Mouse (Mus musculus): ENCODE results near the gene Gpr161. TPM values are rescaled to one million over a fixed set of nuclear protein-coding genes. Genes with fewer than 3 reads are reported as not detected.
A peak's percentile ranks its signal among the peaks of the same experiment; 100 is the strongest.

The Gpr161 gene
- 0.67 and 1.2 TPM in 2 replicates for polyA plus RNA-seq (2016; fragmentation: Nextera tagmentation; extraction: Ambion mirVana)

DNA sequence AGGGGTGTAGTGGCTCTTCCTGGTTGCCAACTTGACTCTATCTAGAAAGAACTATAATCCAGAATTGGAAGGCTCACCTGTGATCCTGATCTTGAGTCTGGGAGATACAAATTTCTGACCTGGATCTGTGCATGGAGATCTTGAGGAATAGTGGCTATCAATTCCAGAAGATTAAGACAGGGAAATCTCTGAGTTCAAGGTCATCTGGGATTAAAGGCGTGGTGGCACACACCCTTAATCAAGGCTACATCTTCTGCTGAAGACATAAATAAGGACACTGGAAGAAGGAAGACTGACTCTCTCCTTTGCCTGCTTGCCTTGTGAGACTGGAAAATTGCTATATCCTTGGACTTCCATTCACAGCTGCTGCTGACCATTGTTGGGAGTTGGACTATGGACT is at the start of gene Gpr161:
TSS of gene Gpr161 (plus strand) at position 301 of the 400 bp plus-strand sequence.
- Histone ChIP-seq H3K9me3 (no peaks in the 10 kb centered on the region), H3K36me3 (no peaks in the 10 kb centered on the region; the same call in 1 of the 2 replicates)
- WGBS: 78% methylated on average over 1 of the region's 1 CpGs

DNA sequence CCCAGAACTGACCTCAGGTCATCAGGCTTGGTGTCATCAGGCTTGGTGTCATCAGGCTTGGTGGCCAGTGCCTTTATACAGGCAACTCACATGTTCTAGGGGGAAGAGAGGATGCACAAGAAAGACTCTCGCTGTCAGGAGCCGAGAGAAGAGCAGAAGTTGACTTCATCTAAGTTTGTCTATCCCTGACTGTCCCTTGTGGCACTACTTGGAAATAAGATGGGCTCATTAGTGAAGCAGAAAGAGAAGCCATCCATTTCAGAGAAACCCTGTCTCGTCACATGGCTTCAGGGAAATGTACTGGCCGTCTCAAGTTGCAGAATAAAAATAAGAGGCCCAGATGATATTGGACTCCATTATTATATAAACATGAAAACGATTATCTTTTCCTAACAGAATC is 49.0 kb upstream of the Gpr161 start:
- Histone ChIP-seq H3K36me3 (no peaks in the 10 kb centered on the region), H3K27me3 (ENCODE audit: insufficient read depth, poor library complexity, severe bottlenecking) (no peaks in the 10 kb centered on the region), H3K4me3 (no peak overlapping the region), H3K9me3 (no peaks in the 10 kb centered on the region), H3K4me1 (no peaks in the 10 kb centered on the region), H3K27ac (no peak overlapping the region)
- WGBS: 82% methylated on average over 5 of the region's 5 CpGs
- no peak for DNase-seq (ENCODE audit: low spot score)

More for the DNA sequence above, at the start of gene Gpr161:
- Histone ChIP-seq H3K27me3 (ENCODE audit: insufficient read depth, poor library complexity, severe bottlenecking) (no peaks in the 10 kb centered on the region), H3K4me1 (peaks cover 3% of the 10 kb centered on the region; the same call in 1 of the 2 replicates), H3K4me3 (no peak within 1 kb of the TSS), H3K27ac (no peak within 1 kb of the TSS)
- no peak for DNase-seq (ENCODE audit: low spot score)

DNA sequence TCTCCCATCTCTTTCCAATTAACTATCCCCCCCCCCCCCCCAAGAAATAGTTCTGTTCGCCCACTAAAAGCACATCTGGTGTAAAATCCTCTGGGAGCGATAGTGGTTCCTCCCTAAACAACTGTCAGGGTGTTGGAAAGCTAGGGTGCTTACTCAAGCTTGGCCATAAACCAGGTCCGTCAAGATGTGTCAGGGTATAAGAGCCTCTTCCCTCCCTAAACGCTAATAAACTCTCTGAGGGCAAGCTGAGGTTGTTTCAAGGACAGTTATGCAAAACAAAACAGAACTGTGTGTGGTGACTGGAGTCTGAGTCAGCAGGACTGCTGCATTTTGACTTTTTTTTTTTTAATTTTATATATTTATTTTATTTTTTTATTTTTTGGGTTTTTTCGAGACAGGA is 48.5 kb upstream of the Gpr161 start:
- no peaks in the 10 kb centered on the region for H3K27me3 ChIP-seq (ENCODE audit: insufficient read depth, poor library complexity, severe bottlenecking)
- no peaks in the 10 kb centered on the region for H3K4me1 ChIP-seq
- no peak overlapping the region for H3K27ac ChIP-seq
- no peaks in the 10 kb centered on the region for H3K36me3 ChIP-seq
- no peaks in the 10 kb centered on the region for H3K9me3 ChIP-seq
- no peak for DNase-seq (ENCODE audit: low spot score)
- H3K4me3 ChIP-seq: no peak overlapping the region
- WGBS: 77% methylated on average over 5 of the region's 5 CpGs

DNA sequence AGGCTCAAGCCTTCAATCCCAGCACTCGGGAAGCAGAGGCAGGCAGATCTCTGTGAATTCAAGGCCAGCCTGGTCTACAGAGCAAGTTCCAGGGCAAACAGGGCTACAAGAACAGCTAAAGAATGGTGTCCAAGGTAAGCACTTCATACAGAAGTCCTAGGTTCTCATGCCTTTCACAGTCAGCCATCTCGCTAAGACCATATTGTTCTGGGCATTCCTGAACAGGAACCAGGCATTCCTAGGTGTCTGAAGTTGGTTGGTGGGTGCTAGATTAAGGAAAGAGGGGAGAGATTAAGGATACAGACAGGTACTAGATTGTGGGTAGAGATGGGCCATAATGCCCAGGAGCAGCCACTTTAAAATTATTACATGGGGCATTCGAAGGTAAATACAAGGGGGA is 47.8 kb upstream of the Gpr161 start:
- Histone ChIP-seq H3K27ac (no peak overlapping the region), H3K4me1 (no peaks in the 10 kb centered on the region), H3K4me3 (no peak overlapping the region), H3K36me3 (no peaks in the 10 kb centered on the region), H3K27me3 (ENCODE audit: insufficient read depth, poor library complexity, severe bottlenecking) (no peaks in the 10 kb centered on the region), H3K9me3 (no peaks in the 10 kb centered on the region)
- no peak for DNase-seq (ENCODE audit: low spot score)
- WGBS: 89% methylated on average over 3 of the region's 3 CpGs

DNA sequence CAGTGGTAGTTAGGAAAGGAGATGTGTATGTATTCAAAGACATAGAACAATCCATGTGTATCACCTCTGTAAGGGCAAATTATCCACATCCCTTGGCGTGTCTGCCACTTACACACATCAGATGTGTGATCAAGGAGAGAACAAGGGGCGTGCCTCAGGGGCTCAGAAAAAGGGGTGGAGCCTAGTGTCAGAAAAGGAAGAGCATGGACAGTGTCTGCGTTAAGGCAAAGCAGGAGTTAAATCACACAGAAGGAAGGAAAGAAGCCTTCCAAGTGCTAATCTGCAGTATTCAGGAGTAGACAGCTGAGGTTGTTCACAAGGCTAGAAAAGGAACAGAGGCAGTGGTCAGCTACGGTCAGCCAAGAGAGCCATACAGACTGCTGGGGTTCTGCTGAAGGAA is 46.7 kb upstream of the Gpr161 start:
- Histone ChIP-seq H3K9me3 (no peaks in the 10 kb centered on the region), H3K4me1 (no peaks in the 10 kb centered on the region), H3K36me3 (no peaks in the 10 kb centered on the region), H3K27me3 (ENCODE audit: insufficient read depth, poor library complexity, severe bottlenecking) (no peaks in the 10 kb centered on the region), H3K4me3 (no peak overlapping the region), H3K27ac (no peak overlapping the region)
- DNase-seq (ENCODE audit: low spot score): no peak
- 56% methylated on average over 4 of the region's 4 CpGs for WGBS

DNA sequence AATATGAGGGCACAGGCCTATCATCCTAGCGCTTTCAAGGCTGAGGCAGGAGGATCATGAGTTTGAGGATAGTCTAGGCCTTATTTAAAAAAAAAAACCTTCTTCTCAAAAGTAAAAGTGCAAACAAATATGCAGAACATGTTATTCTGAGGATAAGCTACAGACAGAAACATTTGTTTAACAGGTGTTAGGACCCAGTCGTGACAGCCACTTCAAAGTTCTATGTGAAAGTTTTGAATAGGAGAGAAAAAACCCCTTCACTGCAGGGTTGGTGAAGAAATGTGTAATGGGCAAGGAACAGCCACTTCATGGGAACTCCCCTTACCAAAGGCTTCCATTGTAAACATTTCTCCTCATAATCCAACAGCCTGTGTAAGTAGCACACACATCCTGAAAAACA is 45.0 kb upstream of the Gpr161 start:
- no peaks in the 10 kb centered on the region for H3K27me3 ChIP-seq (ENCODE audit: insufficient read depth, poor library complexity, severe bottlenecking)
- no peaks in the 10 kb centered on the region for H3K36me3 ChIP-seq
- DNase-seq (ENCODE audit: low spot score): peak; percentile 24
- WGBS: 81% methylated on average over 2 of the region's 2 CpGs
- H3K4me1 ChIP-seq: no peaks in the 10 kb centered on the region
- no peaks in the 10 kb centered on the region for H3K9me3 ChIP-seq
- H3K4me3 ChIP-seq: no peak overlapping the region
- no peak overlapping the region for H3K27ac ChIP-seq

DNA sequence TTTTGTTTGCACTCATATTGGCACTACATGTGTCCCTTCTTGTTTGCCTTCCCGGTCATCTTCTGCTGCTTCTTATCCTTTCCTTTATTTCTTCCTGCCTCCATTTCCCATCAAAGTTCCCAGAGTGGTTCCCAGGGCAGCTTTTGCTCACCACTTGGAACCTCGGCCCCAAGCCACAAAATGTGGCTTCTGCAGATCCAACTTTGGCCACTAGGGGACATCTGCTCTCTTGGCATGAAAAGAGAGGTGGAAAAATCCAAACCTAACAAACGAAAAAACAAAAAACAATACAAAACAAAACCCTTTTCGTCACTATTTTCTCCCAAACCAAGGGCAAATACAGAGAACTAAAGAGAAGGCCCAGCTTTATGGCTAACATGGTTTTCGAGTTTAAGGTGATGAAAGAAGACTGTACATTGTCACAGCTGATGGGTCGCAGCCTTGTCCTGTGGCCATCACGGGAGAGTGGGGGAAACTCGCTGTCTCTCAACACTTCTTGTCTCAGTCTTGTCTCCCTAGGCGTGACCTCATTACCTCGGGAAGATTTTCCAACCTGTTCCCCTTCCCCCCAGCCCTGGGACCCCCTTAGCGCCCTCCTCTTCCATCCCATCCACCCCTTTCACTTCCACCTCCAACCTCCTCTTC is 43.4 kb upstream of the Gpr161 start:
- Histone ChIP-seq H3K4me3 (peak overlapping the region; percentile 45), H3K9me3 (no peaks in the 10 kb centered on the region), H3K4me1 (no peaks in the 10 kb centered on the region), H3K27ac (no peak overlapping the region), H3K27me3 (ENCODE audit: insufficient read depth, poor library complexity, severe bottlenecking) (no peaks in the 10 kb centered on the region), H3K36me3 (no peaks in the 10 kb centered on the region)
- DNase-seq (ENCODE audit: low spot score): no peak
- WGBS: 33% methylated on average over 11 of the region's 11 CpGs

DNA sequence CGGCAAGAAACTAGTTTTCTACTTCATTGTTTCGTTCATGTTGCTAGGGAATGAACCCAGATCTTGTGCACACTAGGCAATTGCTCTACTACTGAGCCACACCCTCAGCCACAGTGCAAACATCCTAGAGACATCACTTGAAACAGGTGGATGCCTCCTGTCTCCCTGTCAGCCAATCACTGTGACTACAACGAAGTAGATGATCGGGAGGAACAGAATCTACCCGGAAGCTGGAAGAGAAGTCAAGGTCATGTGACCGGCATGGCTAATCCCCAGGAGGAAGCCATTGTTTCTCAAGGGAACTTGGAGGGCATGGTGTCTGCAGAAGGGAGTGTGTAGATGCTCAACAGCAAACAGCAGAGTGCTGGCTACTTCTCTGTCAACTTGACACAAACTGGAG is 20.6 kb upstream of the Gpr161 start:
- Histone ChIP-seq H3K4me3 (no peak overlapping the region), H3K9me3 (no peaks in the 10 kb centered on the region), H3K27ac (no peak overlapping the region), H3K36me3 (no peaks in the 10 kb centered on the region), H3K4me1 (no peaks in the 10 kb centered on the region), H3K27me3 (ENCODE audit: insufficient read depth, poor library complexity, severe bottlenecking) (no peaks in the 10 kb centered on the region)
- 77% methylated on average over 6 of the region's 6 CpGs for WGBS
- DNase-seq (ENCODE audit: low spot score): no peak

DNA sequence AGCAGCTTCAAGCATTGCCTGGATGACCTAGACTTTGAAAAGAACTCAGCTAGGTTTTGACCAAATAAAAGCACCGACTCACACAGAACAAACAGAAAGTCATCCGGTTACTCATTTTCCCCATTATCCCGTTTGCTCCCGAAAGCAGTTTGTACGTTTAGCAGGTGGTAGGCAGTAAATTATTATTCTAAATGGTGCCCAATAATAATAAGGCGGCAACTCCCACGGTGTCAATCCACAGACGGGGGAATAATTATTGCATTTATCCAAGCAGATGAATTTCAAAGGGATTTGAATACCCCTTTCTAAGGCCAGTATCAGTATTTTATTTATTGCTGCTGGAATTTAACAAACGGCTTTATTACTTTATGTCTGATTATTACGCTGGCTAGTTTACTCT is 14.8 kb upstream of the Gpr161 start:
- Histone ChIP-seq H3K27me3 (ENCODE audit: insufficient read depth, poor library complexity, severe bottlenecking) (no peaks in the 10 kb centered on the region), H3K9me3 (no peaks in the 10 kb centered on the region), H3K36me3 (no peaks in the 10 kb centered on the region), H3K27ac (peak overlapping the region; percentile 91), H3K4me3 (peak overlapping the region; percentile 72; the same call in 1 of the 2 replicates), H3K4me1 (peaks cover 28% of the 10 kb centered on the region)
- 79% methylated on average over 10 of the region's 10 CpGs for WGBS
- DNase-seq (ENCODE audit: low spot score): no peak

DNA sequence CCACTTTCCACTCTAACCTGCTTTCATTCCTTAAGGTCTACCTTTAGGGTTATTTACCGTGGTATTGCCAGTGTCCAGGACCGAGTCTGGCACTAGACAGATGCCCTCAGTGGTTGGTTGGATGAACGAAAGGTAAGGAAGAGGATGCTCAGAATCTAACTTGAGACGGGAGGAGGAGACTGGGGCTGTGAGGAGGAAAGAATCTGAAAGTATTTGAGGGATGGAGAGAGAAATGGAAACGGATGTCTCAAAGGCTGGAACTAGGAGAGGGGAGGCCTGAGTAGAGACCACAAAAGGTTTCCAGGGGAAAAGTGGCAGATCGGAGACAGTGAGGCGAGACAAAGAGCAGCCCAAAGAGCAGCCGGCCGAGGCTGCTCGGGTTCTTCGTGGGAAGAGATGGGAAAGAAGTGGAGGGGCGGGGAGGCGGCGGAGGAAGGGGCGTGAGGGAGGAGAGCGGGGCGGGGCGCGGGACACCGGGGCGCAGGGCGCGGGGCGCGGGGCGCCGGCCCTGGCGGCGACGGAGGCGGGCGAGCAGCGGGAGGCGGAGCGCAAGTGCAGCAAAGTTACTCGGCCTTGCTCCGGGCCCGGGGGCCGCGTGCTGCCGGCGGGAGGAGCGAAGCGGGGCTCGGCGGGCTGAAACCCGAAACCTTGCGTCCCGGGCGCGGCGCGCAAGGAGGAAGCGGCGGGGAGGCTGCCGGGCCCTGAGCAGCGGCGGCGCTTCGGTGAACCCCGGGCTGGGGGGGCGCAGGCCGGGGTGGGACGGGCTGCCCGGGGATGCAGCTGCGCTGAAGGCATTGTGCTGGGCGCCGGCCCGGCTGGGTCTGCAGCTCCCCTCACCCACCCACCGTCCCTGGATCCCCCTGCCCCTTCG is 14.0 kb upstream of the Gpr161 start:
- no peaks in the 10 kb centered on the region for H3K36me3 ChIP-seq
- under 1% methylated on average over 64 of the region's 71 CpGs for WGBS

DNA sequence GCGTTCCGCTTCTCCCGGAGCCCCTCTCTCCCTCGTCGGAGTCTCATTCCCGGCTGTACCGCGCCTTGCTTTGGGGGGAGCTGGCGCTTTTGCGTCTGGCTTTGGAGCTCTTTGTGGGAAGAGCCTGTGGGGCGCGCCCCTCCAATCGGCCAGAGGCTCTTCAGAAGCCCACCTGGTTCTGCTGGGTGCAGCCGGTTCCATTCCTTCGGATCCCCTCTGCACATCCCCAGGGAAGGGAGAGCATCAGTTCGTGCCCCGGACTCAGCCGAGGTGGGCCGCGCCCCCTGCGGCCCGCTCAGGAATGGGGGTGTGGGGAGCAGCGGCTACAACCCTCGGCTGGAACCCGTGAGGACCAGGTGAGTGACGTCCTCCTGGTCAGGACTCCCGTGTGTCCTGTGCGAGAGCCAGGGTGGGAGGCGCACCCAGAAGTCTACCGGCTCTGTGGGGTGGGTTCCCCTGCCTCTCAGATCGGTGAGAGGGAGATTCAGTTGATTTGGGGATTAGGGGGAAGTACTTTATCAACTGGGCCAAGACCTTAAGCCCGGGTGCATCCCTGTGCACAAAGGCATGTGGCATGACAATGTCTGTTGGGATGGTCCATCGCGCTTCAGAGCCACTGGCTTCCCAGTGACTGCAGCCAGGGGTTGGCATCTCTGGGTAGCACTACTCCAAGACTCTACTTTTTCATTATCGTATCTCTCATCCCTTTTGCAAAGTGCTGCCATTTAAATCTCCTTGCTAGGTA is 13.2 kb upstream of the Gpr161 start:
- no peaks in the 10 kb centered on the region for H3K27me3 ChIP-seq (ENCODE audit: insufficient read depth, poor library complexity, severe bottlenecking)
- H3K36me3 ChIP-seq: no peaks in the 10 kb centered on the region
- WGBS: under 1% methylated on average over 33 of the region's 35 CpGs
- peak overlapping the region; percentile 72 for H3K4me3 ChIP-seq
- peak overlapping the region; percentile 91 for H3K27ac ChIP-seq
- DNase-seq (ENCODE audit: low spot score): no peak
- peaks cover 28% of the 10 kb centered on the region for H3K4me1 ChIP-seq
- no peaks in the 10 kb centered on the region for H3K9me3 ChIP-seq

More for the DNA sequence above, 14.0 kb upstream of the Gpr161 start:
- Histone ChIP-seq H3K9me3 (no peaks in the 10 kb centered on the region), H3K27me3 (ENCODE audit: insufficient read depth, poor library complexity, severe bottlenecking) (no peaks in the 10 kb centered on the region), H3K27ac (peak overlapping the region; percentile 91), H3K4me1 (peaks cover 28% of the 10 kb centered on the region), H3K4me3 (peak overlapping the region; percentile 72)
- DNase-seq (ENCODE audit: low spot score): peak; percentile 81

DNA sequence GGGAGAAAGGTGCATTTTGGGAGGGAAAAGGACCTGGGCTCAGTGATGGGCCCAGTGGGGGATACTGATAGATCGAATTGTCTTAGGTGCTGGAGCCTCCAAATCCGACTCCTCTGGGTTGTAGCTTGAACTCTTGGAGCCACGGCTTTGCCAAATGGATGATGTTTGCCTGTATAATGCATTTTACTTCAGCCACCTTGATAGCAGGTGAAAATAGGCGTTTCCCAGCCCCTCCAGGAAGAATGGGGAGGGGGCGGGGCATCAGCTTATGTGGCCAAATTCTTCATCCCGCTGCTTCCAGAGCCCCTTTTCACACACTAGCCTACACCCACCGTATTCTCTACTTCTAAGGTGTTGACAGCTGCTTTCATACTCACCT is 12.6 kb upstream of the Gpr161 start:
- Histone ChIP-seq H3K4me3 (peak overlapping the region; percentile 72), H3K27ac (0 out of 2 replicates have a peak overlapping the region, but pooled peaks have one; percentile 91), H3K4me1 (peaks cover 28% of the 10 kb centered on the region), H3K36me3 (no peaks in the 10 kb centered on the region), H3K9me3 (no peaks in the 10 kb centered on the region), H3K27me3 (ENCODE audit: insufficient read depth, poor library complexity, severe bottlenecking) (no peaks in the 10 kb centered on the region)
- peak; percentile 68 for DNase-seq (ENCODE audit: low spot score)
- WGBS: 14% methylated on average over 7 of the region's 7 CpGs

DNA sequence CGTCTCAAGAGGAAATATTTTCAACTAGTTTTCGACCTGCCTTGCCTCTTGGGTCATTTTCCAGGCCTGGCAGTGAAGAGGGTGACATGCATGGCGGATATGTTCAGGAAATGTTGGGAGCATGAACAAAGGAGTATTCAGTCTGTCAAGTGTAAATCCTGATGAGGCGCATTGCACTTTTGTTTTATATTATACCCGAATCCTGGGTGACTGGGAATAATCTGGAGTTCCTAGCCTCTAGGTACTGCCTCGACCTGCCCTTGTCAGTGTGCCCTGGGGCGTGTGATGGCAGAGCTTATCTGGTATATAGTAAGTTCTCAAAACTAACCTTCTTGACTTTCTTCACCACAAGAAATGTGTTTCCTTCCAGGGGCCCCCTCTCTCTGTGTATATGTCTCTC is 11.5 kb upstream of the Gpr161 start:
- no peaks in the 10 kb centered on the region for H3K27me3 ChIP-seq (ENCODE audit: insufficient read depth, poor library complexity, severe bottlenecking)
- WGBS: 76% methylated on average over 7 of the region's 7 CpGs
- H3K27ac ChIP-seq: no peak overlapping the region
- no peaks in the 10 kb centered on the region for H3K9me3 ChIP-seq
- H3K36me3 ChIP-seq: 0 out of 2 replicates have a peak, but pooled peaks cover 3% of the 10 kb centered on the region
- H3K4me3 ChIP-seq: no peak overlapping the region
- peaks cover 28% of the 10 kb centered on the region for H3K4me1 ChIP-seq
- DNase-seq (ENCODE audit: low spot score): peak; percentile 51
